Mouse (Mus musculus) kidney, adult 10 weeks (tissue): ENCODE results near the gene Gm5414. TPM values are rescaled to one million over a fixed set of nuclear protein-coding genes. Genes with fewer than 3 reads are reported as not detected.

Experiments
- polyA plus RNA-seq: library from polyadenylated mRNA; stranded (reverse); fragments of 350-450 nt; fragmentation: Illumina TruSeq; extraction: RNeasy Lipid Tissue Mini Kit (QIAGEN cat#74804); gene quantifications from one replicate; pipeline ENCODE4 v1.2.3, GENCODE M21; 2014; ENCODE audit warnings: low read depth, low replicate concordance

Gm5414 gene
- polyA plus RNA-seq, result not detected

GRCm38 (mm10) chr15:101627884-101628283, at the start of gene Gm5414:
Gene Gm5414, minus strand, starts transcription at chr15:101628188.

GRCm38 (mm10) chr15:101647280-101647679, 19.3 kb upstream of the Gm5414 start, which contains the start of gene Gm5478:
Gene Gm5478, minus strand, starts transcription at chr15:101647380.

Other genes with a start within 250 kb of the Gm5414 start
- 6.0 TPM for gene Krt7, start 217.1 kb downstream of the Gm5414 start, polyA plus RNA-seq
- gene Krt87, start 189.4 kb downstream of the Gm5414 start, polyA plus RNA-seq, result not detected
- gene Krt88, start 180.4 kb downstream of the Gm5414 start, polyA plus RNA-seq, result not detected
- gene Krt81, start 164.4 kb downstream of the Gm5414 start, polyA plus RNA-seq, result not detected
- not detected for gene Krt86, start 154.7 kb downstream of the Gm5414 start, polyA plus RNA-seq
- not detected for gene Krt83, start 136.7 kb downstream of the Gm5414 start, polyA plus RNA-seq
- gene Gm49425, start 110.9 kb downstream of the Gm5414 start, polyA plus RNA-seq, result not detected
- gene Krt84, start 95.4 kb downstream of the Gm5414 start, polyA plus RNA-seq, result not detected
- gene Krt82, start 77.5 kb downstream of the Gm5414 start, polyA plus RNA-seq, result not detected
- not detected for gene Krt90, start 65.2 kb downstream of the Gm5414 start, polyA plus RNA-seq
- gene Krt75, start 54.3 kb downstream of the Gm5414 start, polyA plus RNA-seq, result not detected
- gene Gm5478, start 19.2 kb upstream of the Gm5414 start, polyA plus RNA-seq, result not detected
- gene Krt6b, start 52.1 kb upstream of the Gm5414 start, polyA plus RNA-seq, result not detected
- not detected for gene Krt6a, start 66.1 kb upstream of the Gm5414 start, polyA plus RNA-seq
- gene Krt5, start 84.7 kb upstream of the Gm5414 start, polyA plus RNA-seq, result not detected
- not detected for gene Krt71, start 114.9 kb upstream of the Gm5414 start, polyA plus RNA-seq
- not detected for gene Krt72, start 158.3 kb upstream of the Gm5414 start, polyA plus RNA-seq
- gene Krt73, start 174.2 kb upstream of the Gm5414 start, polyA plus RNA-seq, result not detected
- not detected for gene Krt2, start 190.0 kb upstream of the Gm5414 start, polyA plus RNA-seq
- not detected for gene Krt1, start 222.6 kb upstream of the Gm5414 start, polyA plus RNA-seq
- not detected for gene Krt77, start 241.5 kb upstream of the Gm5414 start, polyA plus RNA-seq